Mouse (Mus musculus) bone marrow, adult 2 months (tissue): ENCODE data around the gene Medag. TPM values are rescaled to one million over a fixed set of nuclear protein-coding genes. Genes with fewer than 3 reads are reported as not detected.
A peak's percentile ranks its signal among the peaks of the same experiment; 100 is the strongest.

Experiments
- H3K27ac ChIP-seq: fragments of 200-500 bp; 2 replicates; pipeline ENCODE4 v1.5.1; 2012; ENCODE audit warnings: low read depth, mild to moderate bottlenecking, control low read depth, inconsistent platforms, low read length; ENCODE audit not compliant: control insufficient read depth, poor library complexity, insufficient read depth
- H3K4me1 ChIP-seq: fragments of 200-500 bp; 2 replicates; pipeline ENCODE4 v1.6.1; 2011; ENCODE audit warnings: low read length; ENCODE audit not compliant: control insufficient read depth, insufficient read depth
- H3K4me3 ChIP-seq: fragments of 200-500 bp; replicated peaks from 2 replicates; pipeline ENCODE3; 2011; ENCODE audit warnings: mild to moderate bottlenecking, low read depth, low read length, control low read depth; ENCODE audit not compliant: control insufficient read depth
- CTCF ChIP-seq: fragments of 200-500 bp; IDR thresholded peaks from 2 replicates; pipeline ENCODE4 v1.5.1; 2011; ENCODE audit warnings: low read length, control low read depth; ENCODE audit not compliant: control insufficient read depth, insufficient read depth
- POLR2A ChIP-seq: fragments of 200-500 bp; IDR thresholded peaks from 2 replicates; pipeline ENCODE4 v1.6.1; 2011; ENCODE audit warnings: low read depth, mild to moderate bottlenecking, control low read depth, low read length, borderline replicate concordance; ENCODE audit not compliant: control insufficient read depth
- WGBS: fragments of 180-500 bp; shearing (Covaris S2); methylation state at CpG from one replicate; pipeline ENCODE4 v1.1.7; 2018; 5-methylcytosine and 5-hydroxymethylcytosine counted together
- polyA plus RNA-seq: library from polyadenylated mRNA; stranded (reverse); fragments of >200 nt; gene quantifications from 2 replicates; pipeline ENCODE4 v1.2.4, GENCODE M21; 2011; ENCODE audit warnings: low replicate concordance; ENCODE audit not compliant: missing spikeins, insufficient read depth, insufficient read length

The Medag gene
- polyA plus RNA-seq, 1 experiment: 1.9 TPM

DNA sequence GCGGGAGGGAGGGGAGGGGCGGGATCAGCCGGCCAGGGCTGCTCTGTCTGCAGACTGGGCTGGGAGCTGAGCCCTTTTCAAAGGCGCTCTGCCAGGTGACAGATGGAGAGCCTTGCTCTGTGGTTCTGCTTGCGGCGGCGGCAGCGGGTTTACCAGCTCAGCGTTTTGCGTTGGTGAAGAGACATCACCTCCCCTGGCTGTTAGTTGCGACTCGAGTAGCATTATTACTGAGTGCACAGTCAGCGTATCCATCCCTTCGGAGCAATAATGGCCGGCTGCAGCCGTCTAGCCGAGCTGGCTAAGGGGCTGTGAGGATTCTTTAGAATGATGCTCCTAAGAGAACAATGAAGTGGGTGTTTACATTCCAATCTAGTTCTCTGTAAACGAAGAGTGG, 28.6 kb downstream of the Medag start:
- Histone ChIP-seq H3K4me1 (no peaks in the 10 kb centered on the region), H3K4me3 (no peak overlapping the region), H3K27ac (no peak overlapping the region)
- TF ChIP-seq CTCF: no peak
- TF ChIP-seq POLR2A: no peak
- WGBS: 4% methylated on average over 18 of the region's 18 CpGs

DNA sequence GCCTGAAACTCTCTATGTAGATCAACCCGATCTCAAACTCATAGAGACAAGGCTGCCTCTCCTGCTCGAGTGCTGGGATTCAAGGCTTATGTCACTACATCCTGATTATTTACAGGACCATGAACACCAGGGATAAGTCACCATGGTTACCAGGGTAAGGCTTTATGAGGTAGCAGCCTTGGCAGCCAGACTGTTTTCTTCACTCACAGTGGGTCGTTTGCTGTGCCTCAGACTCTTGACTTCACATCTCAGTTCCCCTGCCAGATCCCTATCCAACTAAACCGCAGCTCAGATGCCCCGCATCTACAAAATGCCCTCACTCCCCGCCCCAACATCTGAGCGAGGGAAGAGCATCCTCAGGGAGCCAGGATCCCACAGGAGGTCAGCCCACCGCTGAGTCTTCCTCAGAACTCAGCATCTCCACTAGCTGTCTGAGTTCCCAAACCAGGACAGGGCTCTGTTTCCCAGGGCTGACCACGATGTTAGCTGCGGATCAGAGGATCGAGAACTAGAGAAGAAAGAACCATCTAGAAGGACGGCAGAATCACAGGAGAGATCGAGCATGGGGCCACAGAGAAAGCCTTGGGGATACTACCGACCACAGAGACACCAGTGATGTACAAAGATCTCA, 30.2 kb downstream of the Medag start:
- WGBS: 81% methylated on average over 14 of the region's 14 CpGs
- TF ChIP-seq POLR2A (no peak), CTCF (no peak)
- Histone ChIP-seq H3K4me3 (no peak overlapping the region), H3K4me1 (no peaks in the 10 kb centered on the region), H3K27ac (no peak overlapping the region)

DNA sequence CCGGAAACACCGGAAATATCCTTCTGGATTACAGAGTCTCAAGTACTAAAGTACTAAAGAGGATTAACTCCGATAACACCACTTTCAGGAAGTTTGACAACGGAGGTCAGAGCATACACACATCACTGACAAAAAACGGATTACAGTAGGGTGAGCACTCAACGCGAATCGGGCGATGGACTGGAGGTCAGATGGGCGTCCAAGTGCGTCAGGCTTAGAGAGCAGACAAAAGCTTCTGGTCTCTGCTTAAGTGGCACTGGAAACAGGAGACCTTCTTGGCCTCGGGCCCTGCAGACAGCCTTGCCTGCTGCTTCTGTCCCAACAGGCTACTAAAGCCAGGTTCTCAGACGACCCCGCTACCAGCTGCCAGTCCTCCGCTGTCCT, 30.7 kb downstream of the Medag start:
- WGBS: 83% methylated on average over 15 of the region's 15 CpGs
- Histone ChIP-seq H3K4me3 (no peak overlapping the region), H3K27ac (no peak overlapping the region), H3K4me1 (no peaks in the 10 kb centered on the region)
- TF ChIP-seq POLR2A (no peak), CTCF (no peak)

DNA sequence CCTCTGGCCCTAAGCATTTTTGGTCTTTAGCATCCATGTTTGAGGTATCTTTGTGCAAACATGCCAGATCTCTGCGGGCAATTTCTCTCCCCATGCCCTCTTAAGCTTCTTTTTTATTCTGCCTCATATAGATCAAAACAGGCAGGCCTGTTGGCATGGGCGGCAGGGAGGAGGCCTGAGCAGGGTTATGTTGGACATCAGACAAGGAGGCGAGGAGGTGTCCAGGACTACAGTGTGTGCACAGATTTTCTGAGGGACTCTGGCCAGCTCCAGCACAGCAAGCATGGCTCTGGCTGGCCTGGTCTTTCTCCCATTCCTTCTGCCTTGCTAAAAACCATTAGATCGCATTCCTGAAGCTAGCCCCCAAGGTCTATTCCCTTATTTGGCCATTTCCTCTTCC, 32.9 kb downstream of the Medag start:
- TF ChIP-seq CTCF (no peak), POLR2A (no peak)
- WGBS: 78% methylated on average over 4 of the region's 4 CpGs
- H3K4me1 ChIP-seq: no peaks in the 10 kb centered on the region

DNA sequence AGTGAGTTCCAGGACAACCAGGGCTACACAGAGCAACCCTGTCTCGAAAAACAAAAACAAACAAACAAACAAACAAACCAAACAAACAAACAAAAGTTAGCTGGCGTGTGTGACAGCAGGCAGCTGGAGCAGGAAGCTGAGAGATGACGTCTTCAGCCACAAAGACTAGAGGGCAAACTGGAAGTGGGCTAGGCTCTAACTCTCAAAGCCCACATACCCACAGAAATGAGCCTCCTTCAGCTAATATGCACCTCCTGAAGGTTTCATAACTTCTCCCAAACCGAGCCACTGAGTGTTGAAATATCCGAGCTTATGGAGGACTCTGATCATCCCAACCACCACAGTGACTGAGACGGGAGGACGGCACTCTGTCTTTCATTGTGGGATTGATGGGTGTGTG, 34.9 kb downstream of the Medag start:
- no peak overlapping the region for H3K27ac ChIP-seq
- no peaks in the 10 kb centered on the region for H3K4me1 ChIP-seq
- no peak for TF ChIP-seq CTCF
- no peak for TF ChIP-seq POLR2A
- no peak overlapping the region for H3K4me3 ChIP-seq
- 30% methylated on average over 7 of the region's 7 CpGs for WGBS

More for the DNA sequence above, 32.9 kb downstream of the Medag start:
- Histone ChIP-seq H3K27ac (no peak overlapping the region), H3K4me3 (no peak overlapping the region)

DNA sequence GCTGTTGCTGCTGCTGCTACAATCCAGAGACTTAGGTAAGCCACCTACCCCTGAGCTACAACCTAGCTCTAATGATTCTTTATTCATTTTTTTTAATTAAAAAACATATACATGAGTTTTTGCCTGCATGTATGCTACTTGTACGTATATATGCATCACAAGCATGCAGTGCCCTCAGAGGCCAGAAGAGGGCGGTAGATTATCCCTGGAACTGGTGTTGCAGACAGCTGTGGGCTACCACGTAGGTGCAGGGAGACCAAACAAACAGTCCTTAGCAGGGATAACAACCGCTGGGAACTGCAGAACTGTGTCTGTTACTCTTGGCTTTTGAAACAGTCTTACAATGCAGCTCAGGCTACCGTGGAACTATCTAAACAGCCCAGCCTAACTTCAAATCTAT, 36.2 kb downstream of the Medag start:
- TF ChIP-seq CTCF (no peak), POLR2A (no peak)
- no peak overlapping the region for H3K4me3 ChIP-seq
- no peaks in the 10 kb centered on the region for H3K4me1 ChIP-seq
- H3K27ac ChIP-seq: no peak overlapping the region
- 86% methylated on average over 5 of the region's 5 CpGs for WGBS

DNA sequence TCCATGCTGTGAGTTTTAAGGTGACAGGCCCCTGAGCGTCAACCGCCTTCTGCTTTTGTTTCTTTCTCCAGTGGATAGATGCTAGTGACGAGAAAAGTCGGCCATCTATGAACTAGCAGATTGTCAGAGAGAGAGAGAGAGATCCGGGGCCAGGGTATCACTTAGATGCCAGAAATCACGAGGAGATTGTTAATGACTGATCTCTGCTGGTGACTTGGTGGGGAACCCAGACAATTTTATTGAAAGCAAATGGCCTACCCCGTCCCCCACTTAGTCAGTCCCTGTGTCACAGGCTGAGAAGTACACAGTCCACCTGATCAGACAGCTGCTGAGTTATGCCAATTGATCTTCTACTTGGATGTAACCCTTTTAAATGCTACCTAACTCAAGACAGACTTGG, 37.9 kb downstream of the Medag start:
- WGBS: 82% methylated on average over 7 of the region's 7 CpGs
- TF ChIP-seq POLR2A: no peak
- no peak overlapping the region for H3K27ac ChIP-seq
- no peaks in the 10 kb centered on the region for H3K4me1 ChIP-seq
- H3K4me3 ChIP-seq: no peak overlapping the region

DNA sequence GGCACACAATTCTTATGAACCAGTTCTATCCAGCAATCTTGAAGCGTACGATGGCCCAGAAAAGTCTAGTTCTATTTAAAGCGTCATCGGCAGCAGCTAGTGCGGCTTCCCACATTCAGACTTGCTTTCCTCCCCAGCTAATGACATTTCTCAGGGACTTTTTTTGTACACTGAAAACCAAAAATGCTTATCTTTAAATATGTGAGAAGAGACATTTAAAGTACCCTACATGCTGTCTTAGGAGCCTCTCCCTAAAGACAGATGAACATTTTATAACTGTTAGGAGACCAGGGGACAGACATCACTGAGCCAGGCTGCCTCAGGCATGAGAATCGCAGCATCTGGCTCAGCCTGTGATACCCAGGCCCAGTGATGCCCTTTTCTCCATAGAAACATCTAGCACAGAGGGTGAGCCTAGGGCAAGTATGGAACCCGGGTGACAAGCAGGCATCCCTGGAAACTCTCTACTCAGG, 39.7 kb downstream of the Medag start:
- 74% methylated on average over 7 of the region's 7 CpGs for WGBS

DNA sequence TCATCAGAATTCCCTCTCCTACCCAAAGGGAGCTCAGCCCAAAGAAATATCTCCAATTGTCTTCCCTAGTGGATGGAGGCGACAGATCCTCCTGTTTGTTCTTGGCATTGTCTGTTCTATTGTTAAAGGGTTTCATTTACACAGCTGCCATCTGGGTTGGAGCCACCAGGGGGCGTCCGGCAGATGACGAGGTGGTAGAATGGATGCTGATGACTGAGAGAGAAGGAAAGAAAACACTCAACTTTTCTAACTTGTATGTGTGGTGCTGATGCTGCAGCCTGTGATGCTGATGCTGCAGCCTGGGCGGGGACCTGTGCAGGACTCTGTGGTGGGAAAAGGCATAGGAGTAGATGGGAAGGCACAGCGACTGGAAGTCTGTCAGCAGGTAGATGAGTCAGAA, 42.7 kb downstream of the Medag start:
- Histone ChIP-seq H3K4me1 (no peaks in the 10 kb centered on the region), H3K4me3 (no peak overlapping the region), H3K27ac (no peak overlapping the region)
- WGBS: 24% methylated on average over 6 of the region's 6 CpGs
- TF ChIP-seq CTCF: peak; percentile 82
- TF ChIP-seq POLR2A: no peak

More for the DNA sequence above, 39.7 kb downstream of the Medag start:
- H3K4me1 ChIP-seq: no peaks in the 10 kb centered on the region
- no peak overlapping the region for H3K4me3 ChIP-seq
- no peak for TF ChIP-seq CTCF
- TF ChIP-seq POLR2A: no peak
- no peak overlapping the region for H3K27ac ChIP-seq
